Mouse (Mus musculus) intestine, embryonic 15.5 days (tissue): ENCODE measurements around the gene Tmem178b. TPM values are rescaled to one million over a fixed set of nuclear protein-coding genes. Genes with fewer than 3 reads are reported as not detected.

Experiments used
- polyA plus RNA-seq: library from polyadenylated mRNA; unstranded; fragments of >200 nt; fragmentation: Nextera tagmentation; extraction: Ambion mirVana; gene quantifications from 2 replicates; pipeline ENCODE4 v1.2.1, GENCODE M21; 2015

The Tmem178b gene
- polyA plus RNA-seq, 1 experiment from 2014 or later = 0.68 TPM

Other genes with a start within 250 kb of the Tmem178b start
- gene Braf, start 147.8 kb upstream of the Tmem178b start, polyA plus RNA-seq = 12.0 and 13.2 TPM in 2 replicates
- gene Mrps33, start 62.3 kb upstream of the Tmem178b start, polyA plus RNA-seq = 175 and 192 TPM in 2 replicates